8 mouse cellular contexts compared by ENCODE assay signal in genomic region chrX:52164134-52164737, GRCm38 (mm10). TPM values are rescaled to one million over a fixed set of nuclear protein-coding genes. Genes with fewer than 3 reads are reported as not detected.
DNase-seq lines count a peak whose midpoint lies in the region; ATAC-seq and TF ChIP-seq lines count a peak whose summit lies in the region.

No protein-coding gene starts in this region.

- peak overlapping the region; percentile 46 for H3K4me3 ChIP-seq in kidney, embryonic 14.5 days (ENCODE audit: low read length)
- peak overlapping the region; percentile 67 for H3K4me3 ChIP-seq in heart, embryonic 12.5 days
- H3K4me3 ChIP-seq in limb, embryonic 10.5 days: peak overlapping the region; percentile 60
- H3K4me3 ChIP-seq in midbrain, embryonic 16.5 days (ENCODE audit: low read depth, low read length): peak overlapping the region; percentile 49

- H3K9me3 ChIP-seq in kidney, embryonic 14.5 days (ENCODE audit: control insufficient read depth, low read length): no peaks in the 10 kb centered on the region
- no peaks in the 10 kb centered on the region for H3K9me3 ChIP-seq in heart, embryonic 12.5 days (replicated peaks)
- no peaks in the 10 kb centered on the region for H3K9me3 ChIP-seq in limb, embryonic 10.5 days (replicated peaks)
- H3K9me3 ChIP-seq in midbrain, embryonic 16.5 days (replicated peaks; ENCODE audit: control insufficient read depth, low read length, poor library complexity, severe bottlenecking): no peaks in the 10 kb centered on the region

- no peaks in the 10 kb centered on the region for H3K4me1 ChIP-seq in kidney, embryonic 14.5 days (ENCODE audit: control insufficient read depth, insufficient read depth, low read length)
- H3K4me1 ChIP-seq in heart, embryonic 12.5 days (replicated peaks): peaks cover 9% of the 10 kb centered on the region; the same call in 1 of the 2 replicates
- peaks cover 13% of the 10 kb centered on the region; the same call in 1 of the 2 replicates for H3K4me1 ChIP-seq in limb, embryonic 10.5 days
- H3K4me1 ChIP-seq in midbrain, embryonic 16.5 days (ENCODE audit: control insufficient read depth, insufficient read depth, low read length): 0 out of 2 replicates have a peak, but pooled peaks cover 4% of the 10 kb centered on the region

- 29% methylated on average over 42 of the region's 44 CpGs for WGBS in kidney, embryonic 14.5 days
- WGBS in heart, embryonic 12.5 days: 10% methylated on average over 44 of the region's 44 CpGs
- WGBS in limb, embryonic 10.5 days: 13% methylated on average over 39 of the region's 44 CpGs
- WGBS in midbrain, embryonic 16.5 days: 18% methylated on average over 34 of the region's 44 CpGs

- no peak overlapping the region for H3K27ac ChIP-seq in kidney, embryonic 14.5 days (ENCODE audit: low read depth, low read length)
- peak overlapping the region; percentile 57 for H3K27ac ChIP-seq in heart, embryonic 12.5 days (ENCODE audit: poor library complexity, severe bottlenecking)
- peak overlapping the region; percentile 80 for H3K27ac ChIP-seq in limb, embryonic 10.5 days
- H3K27ac ChIP-seq in midbrain, embryonic 16.5 days (ENCODE audit: low read length): no peak overlapping the region

- TF ChIP-seq POLR2A in brain, embryonic 14.5 days (IDR thresholded peaks at IDR 0.05; ENCODE audit: borderline replicate concordance, extremely low read depth, insufficient read depth, insufficient read length, poor library complexity, severe bottlenecking): no peak

- no peaks in the 10 kb centered on the region for H3K27me3 ChIP-seq in kidney, embryonic 14.5 days (ENCODE audit: control insufficient read depth, insufficient read depth, low read length)
- no peaks in the 10 kb centered on the region; the same call in 1 of the 2 replicates for H3K27me3 ChIP-seq in heart, embryonic 12.5 days (replicated peaks)
- H3K27me3 ChIP-seq in limb, embryonic 10.5 days (ENCODE audit: low read depth, poor library complexity, severe bottlenecking): peaks cover 69% of the 10 kb centered on the region
- peaks cover 4% of the 10 kb centered on the region; the same call in 1 of the 2 replicates for H3K27me3 ChIP-seq in midbrain, embryonic 16.5 days (ENCODE audit: control insufficient read depth, insufficient read depth, low read depth, low read length)

- peak overlapping the region; percentile 59 for H3K9ac ChIP-seq in kidney, embryonic 14.5 days (ENCODE audit: low read depth, low read length)
- peak overlapping the region; percentile 80 for H3K9ac ChIP-seq in heart, embryonic 12.5 days
- H3K9ac ChIP-seq in midbrain, embryonic 16.5 days (ENCODE audit: low read depth, low read length): peak overlapping the region; percentile 55

- DNase-seq in kidney, adult 9 months: no peak
- peak; percentile 35 for DNase-seq in brain, embryonic 14.5 days (ENCODE audit: low read depth)
- peak; percentile 39 for DNase-seq in limb, embryonic 10.5 days (ENCODE audit: low spot score)
- no peak for DNase-seq in layer of hippocampus, postnatal 36 days
- no peak for DNase-seq in thymus, postnatal 25 days

- peak overlapping the region; percentile 59 for H3K4me2 ChIP-seq in kidney, embryonic 14.5 days (replicated peaks; ENCODE audit: low read depth, low read length)
- peak overlapping the region; percentile 67 for H3K4me2 ChIP-seq in heart, embryonic 12.5 days
- H3K4me2 ChIP-seq in midbrain, embryonic 16.5 days (ENCODE audit: low read length): peak overlapping the region; percentile 83

- no peak for TF ChIP-seq CTCF in brain, embryonic 14.5 days (IDR thresholded peaks at IDR 0.05; ENCODE audit: borderline replicate concordance, extremely low read depth, insufficient read depth, insufficient read length)

- peak; percentile 5; the same call in 1 of the 2 replicates for ATAC-seq in kidney, embryonic 14.5 days (ENCODE audit: low FRiP score, low TSS enrichment)
- peak; percentile 10; the same call in 1 of the 2 replicates for ATAC-seq in heart, embryonic 12.5 days (ENCODE audit: insufficient number of reproducible peaks, low FRiP score)
- peak; percentile 2; the same call in 1 of the 2 replicates for ATAC-seq in midbrain, embryonic 16.5 days

- no peaks in the 10 kb centered on the region for H3K36me3 ChIP-seq in kidney, embryonic 14.5 days (ENCODE audit: control insufficient read depth, insufficient read depth, low read length)
- no peaks in the 10 kb centered on the region for H3K36me3 ChIP-seq in heart, embryonic 12.5 days
- no peaks in the 10 kb centered on the region for H3K36me3 ChIP-seq in limb, embryonic 10.5 days
- no peaks in the 10 kb centered on the region for H3K36me3 ChIP-seq in midbrain, embryonic 16.5 days (ENCODE audit: control insufficient read depth, insufficient read depth, low read length)

RNA-seq across cellular contexts. Expression of gene Gpc4, which starts 0.8 kb away (rescaled TPM):
- 16.9 and 38.0 TPM in 2 replicates for polyA plus RNA-seq in kidney, embryonic 14.5 days (2014; fragmentation: Nextera tagmentation; extraction: Ambion mirVana)
- polyA plus RNA-seq in brain, embryonic 14.5 days (2012; rRNA removed): 15.2 and 19.5 TPM in 2 replicates
- 56.8 and 59.2 TPM in 2 replicates for polyA plus RNA-seq in heart, embryonic 12.5 days (2016; fragmentation: Nextera tagmentation; extraction: Ambion mirVana)
- 17.5 and 18.8 TPM in 2 replicates for polyA plus RNA-seq in limb, embryonic 10.5 days (2016; fragmentation: Nextera tagmentation; extraction: Ambion mirVana)
- polyA plus RNA-seq in midbrain, embryonic 16.5 days (2015; fragmentation: Nextera tagmentation; extraction: Ambion mirVana): 8.9 and 9.7 TPM in 2 replicates
- total RNA-seq in layer of hippocampus, postnatal 36 days (2021): 10 to 100 TPM; 54.1 to 54.2 TPM

Comparison
In these comparisons a context has a peak if more than half of its experiments do, and no peak if none do; other contexts are left out.
1. H3K27ac ChIP-seq: peak in heart, embryonic 12.5 days (single experiment) and limb, embryonic 10.5 days (single experiment); none in kidney, embryonic 14.5 days (single experiment) and midbrain, embryonic 16.5 days (single experiment).
2. DNase-seq: peak in brain, embryonic 14.5 days (single experiment) and limb, embryonic 10.5 days (single experiment); none in kidney, adult 9 months (single experiment), layer of hippocampus, postnatal 36 days (0 of 2) and thymus, postnatal 25 days (single experiment).
3. Peak in every context shown above with its lines, with median percentiles within 50 percentile points of each other: ATAC-seq, H3K4me2 ChIP-seq, H3K4me3 ChIP-seq and H3K9ac ChIP-seq.